Mouse (Mus musculus) heart, adult 2 months (tissue): ENCODE results near the gene Kcnmb1. TPM values are rescaled to one million over a fixed set of nuclear protein-coding genes. Genes with fewer than 3 reads are reported as not detected.

Experiments
- DNase-seq, 2 experiments: peaks; one replicate each; pipeline ENCODE4 v3.0.0; 2021
- H3K27ac ChIP-seq: fragments of 200-600 bp; 2 replicates; pipeline ENCODE4 v1.8.1; 2022
- H3K27me3 ChIP-seq: fragments of 200-500 bp; 2 replicates; pipeline ENCODE4 v1.6.1; 2012; ENCODE audit warnings: mild to moderate bottlenecking, low read length, inconsistent platforms, mixed read lengths; ENCODE audit not compliant: control insufficient read depth, insufficient read depth
- H3K36me3 ChIP-seq: fragments of 200-500 bp; 2 replicates; pipeline ENCODE4 v1.6.1; 2012; ENCODE audit warnings: low read length, inconsistent platforms; ENCODE audit not compliant: control insufficient read depth, insufficient read depth
- H3K4me1 ChIP-seq: fragments of 200-500 bp; 2 replicates; pipeline ENCODE4 v1.6.1; 2011; ENCODE audit warnings: low read length; ENCODE audit not compliant: control insufficient read depth, insufficient read depth
- H3K4me3 ChIP-seq: fragments of 200-600 bp; 2 replicates; pipeline ENCODE4 v1.8.1; 2022
- H3K79me2 ChIP-seq: fragments of 200-500 bp; replicated peaks from 2 replicates; pipeline ENCODE4 v1.6.1; 2012; ENCODE audit warnings: mild to moderate bottlenecking, inconsistent platforms, low read length, moderate library complexity, mixed read lengths; ENCODE audit not compliant: control insufficient read depth, insufficient read depth
- H3K9ac ChIP-seq: fragments of 200-500 bp; 2 replicates; pipeline ENCODE4 v1.6.1; 2012; ENCODE audit warnings: low read depth, mild to moderate bottlenecking, control low read depth, inconsistent platforms, low read length, mixed read lengths
- CTCF ChIP-seq: fragments of 200-600 bp; IDR thresholded peaks from 2 replicates; pipeline ENCODE4 v1.8.1; 2022; ENCODE audit warnings: antibody characterized with exemption, mild to moderate bottlenecking, moderate library complexity
- EP300 ChIP-seq: fragments of 200-500 bp; IDR thresholded peaks from 2 replicates; pipeline ENCODE4 v1.6.1; 2011; ENCODE audit warnings: low read depth, low read length, control low read depth; ENCODE audit not compliant: insufficient read depth
- POLR2A ChIP-seq: fragments of 200-500 bp; IDR thresholded peaks from 2 replicates; pipeline ENCODE4 v1.6.1; 2011; ENCODE audit warnings: mild to moderate bottlenecking, low read depth, low read length, control low read depth; ENCODE audit not compliant: insufficient read depth
- WGBS: fragments of 180-500 bp; shearing (Covaris S2); methylation state at CpG from one replicate; pipeline ENCODE4 v1.1.7; 2018; 5-methylcytosine and 5-hydroxymethylcytosine counted together
- intact Hi-C: fragments of 180-260 bp; cut with DNase I; formaldehyde crosslinking; loops from one replicate; pipeline ENCODE4 v1.15.1; 2025
- polyA plus RNA-seq: library from polyadenylated mRNA; depleted of rRNA; stranded (reverse); fragments of >200 nt; gene quantifications from 2 replicates; pipeline ENCODE4 v1.2.3, GENCODE M21; 2012
- total RNA-seq, 2 experiments: library from RNA; stranded (reverse); gene quantifications; 2 replicates each; pipeline ENCODE4 v1.2.3; 2021

Kcnmb1 gene
- total and polyA plus RNA-seq, 3 experiments: 1.0 to 2.1 (median 1.1) TPM

- H3K4me1 ChIP-seq: no peaks in the 10 kb centered on the region
- TF ChIP-seq POLR2A (no peak), EP300 (no peak), CTCF (no peak)
- H3K79me2 ChIP-seq: no peaks in the 10 kb centered on the region
- 49% methylated on average over 4 of the region's 4 CpGs for WGBS
- intact Hi-C loops: loop anchor here (5.0 kb wide), 1 partner anchor 284 kb away; no protein-coding TSS in a partner anchor
- H3K4me3 ChIP-seq: no peak overlapping the region
- H3K27me3 ChIP-seq: no peaks in the 10 kb centered on the region
- no peak overlapping the region for H3K9ac ChIP-seq
- H3K27ac ChIP-seq: no peak overlapping the region
- H3K36me3 ChIP-seq: no peaks in the 10 kb centered on the region
- DNase-seq: no peak
Observed at GRCm38 (mm10) chr11:33927836-33928235, 35.0 kb upstream of the Kcnmb1 start.

- Histone ChIP-seq H3K36me3 (no peaks in the 10 kb centered on the region), H3K9ac (no peak overlapping the region), H3K27me3 (no peaks in the 10 kb centered on the region), H3K4me3 (no peak overlapping the region), H3K79me2 (no peaks in the 10 kb centered on the region), H3K27ac (no peak overlapping the region), H3K4me1 (no peaks in the 10 kb centered on the region)
- no peak for DNase-seq
- TF ChIP-seq EP300: no peak
- TF ChIP-seq CTCF: peak; percentile 71
- 42% methylated on average over 7 of the region's 7 CpGs for WGBS
- intact Hi-C loops: loop anchor here (5.0 kb wide), 1 partner anchor 284 kb away; no protein-coding TSS in a partner anchor
Observed at GRCm38 (mm10) chr11:33928658-33929057, 34.2 kb upstream of the Kcnmb1 start.

GRCm38 (mm10) chr11:33929412-33929811, 33.4 kb upstream of the Kcnmb1 start:
- Histone ChIP-seq H3K9ac (no peak overlapping the region), H3K27ac (no peak overlapping the region), H3K4me3 (no peak overlapping the region), H3K27me3 (no peaks in the 10 kb centered on the region), H3K4me1 (no peaks in the 10 kb centered on the region), H3K36me3 (no peaks in the 10 kb centered on the region), H3K79me2 (no peaks in the 10 kb centered on the region)
- intact Hi-C loops: loop anchor here (5.0 kb wide), 1 partner anchor 283 kb away; no protein-coding TSS in a partner anchor
- TF ChIP-seq CTCF (no peak), POLR2A (no peak), EP300 (no peak)
- WGBS: 71% methylated on average over 11 of the region's 11 CpGs
- no peak for DNase-seq

GRCm38 (mm10) chr11:33931836-33932385, 30.9 kb upstream of the Kcnmb1 start:
- H3K36me3 ChIP-seq: no peaks in the 10 kb centered on the region
- intact Hi-C loops: no loop called here
- no peaks in the 10 kb centered on the region for H3K4me1 ChIP-seq
- no peaks in the 10 kb centered on the region for H3K79me2 ChIP-seq
- H3K27ac ChIP-seq: no peak overlapping the region
- TF ChIP-seq POLR2A (no peak), EP300 (no peak), CTCF (no peak)
- 18% methylated on average over 10 of the region's 10 CpGs for WGBS
- H3K27me3 ChIP-seq: no peaks in the 10 kb centered on the region
- H3K9ac ChIP-seq: no peak overlapping the region
- DNase-seq: peak in 1 of 2 experiments; percentile 18
- no peak overlapping the region for H3K4me3 ChIP-seq

- TF ChIP-seq CTCF: no peak
- no peak for TF ChIP-seq EP300
- no peak for TF ChIP-seq POLR2A
Observed at GRCm38 (mm10) chr11:33932386-33933111, 30.3 kb upstream of the Kcnmb1 start.

GRCm38 (mm10) chr11:33934286-33934685, 28.5 kb upstream of the Kcnmb1 start:
- no peaks in the 10 kb centered on the region for H3K36me3 ChIP-seq
- H3K27me3 ChIP-seq: no peaks in the 10 kb centered on the region
- no peaks in the 10 kb centered on the region for H3K79me2 ChIP-seq
- H3K27ac ChIP-seq: no peak overlapping the region
- no peak for DNase-seq
- intact Hi-C loops: no loop called here
- TF ChIP-seq POLR2A (no peak), CTCF (peak; percentile 42), EP300 (no peak)
- WGBS: 56% methylated on average over 9 of the region's 9 CpGs
- no peaks in the 10 kb centered on the region for H3K4me1 ChIP-seq
- H3K4me3 ChIP-seq: no peak overlapping the region
- no peak overlapping the region for H3K9ac ChIP-seq

More at GRCm38 (mm10) chr11:33932386-33933111, 30.3 kb upstream of the Kcnmb1 start:
- WGBS: 41% methylated on average over 18 of the region's 18 CpGs
- no peaks in the 10 kb centered on the region for H3K4me1 ChIP-seq
- no peak overlapping the region for H3K4me3 ChIP-seq
- H3K9ac ChIP-seq: no peak overlapping the region
- H3K36me3 ChIP-seq: no peaks in the 10 kb centered on the region
- H3K27me3 ChIP-seq: no peaks in the 10 kb centered on the region
- no peak for DNase-seq
- H3K27ac ChIP-seq: no peak overlapping the region
- intact Hi-C loops: no loop called here
- no peaks in the 10 kb centered on the region for H3K79me2 ChIP-seq
